Mouse (Mus musculus): ENCODE measurements around the gene Prkra. TPM values are rescaled to one million over a fixed set of nuclear protein-coding genes. Genes with fewer than 3 reads are reported as not detected.

Prkra gene
- total and polyA plus RNA-seq, 3 experiments: 7.0 to 13.7 (median 8.4) TPM

DNA sequence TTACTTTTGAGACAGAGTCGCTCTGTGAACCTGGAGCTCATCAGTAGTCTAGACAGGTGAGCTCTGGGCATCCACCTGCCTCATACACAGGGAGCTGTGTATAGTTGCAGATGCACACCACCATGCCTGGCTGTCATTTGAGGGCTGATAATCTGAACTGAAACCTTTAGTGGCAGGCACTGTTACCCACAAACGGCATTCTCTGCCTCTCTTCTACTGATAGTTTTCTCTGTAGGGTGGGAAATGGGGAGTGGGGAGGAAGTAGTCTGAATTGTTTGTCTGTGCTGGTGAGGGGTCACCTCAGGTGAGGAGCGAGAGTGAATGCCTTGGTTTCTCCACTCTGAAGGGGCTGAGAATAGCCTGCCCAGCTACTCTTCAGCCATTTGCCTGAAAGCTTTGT is 39.8 kb upstream of the Prkra start:
- DNase-seq (ENCODE audit: extremely low read depth): no peak
- no peaks in the 10 kb centered on the region; the same call in 1 of the 2 replicates for H3K79me2 ChIP-seq (replicated peaks; ENCODE audit: control insufficient read depth, extremely low read depth, insufficient read depth, poor library complexity, severe bottlenecking)
- no peak overlapping the region for H3K27ac ChIP-seq (ENCODE audit: insufficient read depth, low read depth)
- in situ Hi-C loops (cut with MboI; ENCODE audit: low pct_ligation_motif_present, low pct_unique_long_range_greater_than_20kb, low sequenced_read_pairs) (no loop called here), dilution Hi-C loops (cut with MboI; ENCODE audit: extremely low pct_ligation_motif_present, extremely low pct_unique_long_range_greater_than_20kb, low sequenced_read_pairs) (no loop called here)
- TF ChIP-seq SIN3A (IDR thresholded peaks at IDR 0.05; ENCODE audit: low read length) (no peak), ZKSCAN1 (IDR thresholded peaks at IDR 0.05; ENCODE audit: borderline replicate concordance, low read depth, low read length) (no peak), USF1 (IDR thresholded peaks at IDR 0.05; ENCODE audit: low read depth, low read length) (no peak), CHD2 (IDR thresholded peaks at IDR 0.05; ENCODE audit: low read length) (no peak), ELF1 (IDR thresholded peaks at IDR 0.05; ENCODE audit: low read depth, low read length) (no peak), ZNF384 (IDR thresholded peaks at IDR 0.05; ENCODE audit: low read depth, low read length) (no peak)
- no peaks in the 10 kb centered on the region for H3K27me3 ChIP-seq (replicated peaks)
- no peak overlapping the region for H3K4me2 ChIP-seq (ENCODE audit: insufficient read depth, low read depth, poor library complexity, severe bottlenecking)
- peaks cover 0 to 7% of the 10 kb centered on the region in 2 experiments; a peak in 2 of 4 replicates for H3K4me1 ChIP-seq (ENCODE audit: control insufficient read depth in 1 of 2, insufficient read depth in 2 of 2)
- H3K9ac ChIP-seq (ENCODE audit: insufficient read depth, low read depth): no peak overlapping the region
- no peaks in the 10 kb centered on the region for H3K9me3 ChIP-seq (replicated peaks; ENCODE audit: low read length)
- H3K36me3 ChIP-seq (replicated peaks in 1 of 2; ENCODE audit: control insufficient read depth in 1 of 2, insufficient read depth in 1 of 2, low read length in 1 of 2): peaks cover 60 to 89% of the 10 kb centered on the region in 2 experiments
- H3K4me3 ChIP-seq (replicated peaks in 1 of 3; ENCODE audit: low read depth in 2 of 3, low read length in 2 of 3, poor library complexity in 1 of 3): no peak overlapping the region

DNA sequence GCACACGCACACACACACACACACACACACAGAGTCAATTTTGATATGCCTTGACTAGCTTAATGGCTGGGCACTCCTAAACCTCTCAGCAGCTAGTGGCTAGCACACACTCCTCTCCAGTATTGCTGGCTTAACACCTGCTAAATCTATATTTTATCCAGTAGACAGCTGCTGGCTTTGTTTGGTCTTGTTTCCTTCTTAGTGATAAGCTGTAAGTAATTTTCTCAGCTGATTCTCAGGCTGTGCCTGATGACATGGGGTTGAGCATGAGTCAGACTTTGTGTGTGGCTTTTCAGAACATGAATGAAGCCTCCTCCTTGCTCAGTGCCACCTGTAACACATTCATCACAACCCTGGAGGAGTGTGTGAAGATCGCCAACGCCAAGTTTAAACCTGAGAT is 39.2 kb upstream of the Prkra start:
- TF ChIP-seq MXI1 (IDR thresholded peaks at IDR 0.05; ENCODE audit: low read depth, low read length) (no peak), ZKSCAN1 (IDR thresholded peaks at IDR 0.05; ENCODE audit: borderline replicate concordance, low read depth, low read length) (no peak), RCOR1 (conservative IDR thresholded peaks at IDR 0.05; ENCODE audit: low read depth, low read length) (no peak), USF2 (conservative IDR thresholded peaks at IDR 0.05; ENCODE audit: low read depth, low read length) (no peak)
- no peak overlapping the region for H3K4me3 ChIP-seq (replicated peaks in 1 of 3; ENCODE audit: low read depth in 2 of 3, low read length in 2 of 3, poor library complexity in 1 of 3)
- no peaks in the 10 kb centered on the region for H3K27me3 ChIP-seq (replicated peaks)
- H3K4me2 ChIP-seq (ENCODE audit: insufficient read depth, low read depth, poor library complexity, severe bottlenecking): no peak overlapping the region
- H3K36me3 ChIP-seq (replicated peaks in 1 of 2; ENCODE audit: control insufficient read depth in 1 of 2, insufficient read depth in 1 of 2, low read length in 1 of 2): peaks cover 60 to 89% of the 10 kb centered on the region in 2 experiments
- in situ Hi-C loops (cut with MboI; ENCODE audit: low pct_ligation_motif_present, low pct_unique_long_range_greater_than_20kb, low sequenced_read_pairs): no loop called here
- H3K4me1 ChIP-seq (ENCODE audit: control insufficient read depth in 1 of 2, insufficient read depth in 2 of 2): peaks cover 0 to 7% of the 10 kb centered on the region in 2 experiments; a peak in 2 of 4 replicates
- no peak overlapping the region for H3K9ac ChIP-seq (ENCODE audit: insufficient read depth, low read depth)
- dilution Hi-C loops (cut with MboI; ENCODE audit: extremely low pct_ligation_motif_present, extremely low pct_unique_long_range_greater_than_20kb, low sequenced_read_pairs): no loop called here
- DNase-seq (ENCODE audit: extremely low read depth): no peak
- no peaks in the 10 kb centered on the region for H3K9me3 ChIP-seq (replicated peaks; ENCODE audit: low read length)
- no peaks in the 10 kb centered on the region; the same call in 1 of the 2 replicates for H3K79me2 ChIP-seq (replicated peaks; ENCODE audit: control insufficient read depth, extremely low read depth, insufficient read depth, poor library complexity, severe bottlenecking)
- no peak overlapping the region for H3K27ac ChIP-seq (ENCODE audit: insufficient read depth, low read depth)

DNA sequence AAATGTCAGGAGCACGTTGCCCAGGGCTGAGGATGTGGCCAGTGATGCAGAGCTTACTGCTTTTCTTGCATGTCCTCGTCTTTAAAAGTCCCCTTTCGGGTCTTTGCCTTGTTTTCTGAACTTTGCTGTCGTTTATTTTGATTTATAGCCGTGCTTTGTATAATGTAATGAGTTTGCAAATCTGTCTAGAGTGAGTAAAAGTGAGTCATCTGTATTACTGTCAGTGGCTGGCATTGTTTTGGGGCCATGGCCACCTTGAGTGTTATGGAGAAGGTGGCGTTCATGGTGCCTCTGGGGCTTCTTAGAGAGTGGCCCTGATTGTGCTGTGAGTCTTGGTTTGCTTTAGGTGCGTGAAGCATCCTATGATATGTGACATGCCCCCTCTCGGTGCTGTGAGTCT is 34.5 kb upstream of the Prkra start:
- Histone ChIP-seq H3K4me1 (ENCODE audit: control insufficient read depth in 1 of 2, insufficient read depth in 2 of 2) (peaks cover 7 to 22% of the 10 kb centered on the region in 2 experiments; a peak in 3 of 4 replicates), H3K79me2 (replicated peaks; ENCODE audit: control insufficient read depth, extremely low read depth, insufficient read depth, poor library complexity, severe bottlenecking) (peaks cover 27% of the 10 kb centered on the region), H3K4me3 (replicated peaks in 1 of 3; ENCODE audit: low read depth in 2 of 3, low read length in 2 of 3, poor library complexity in 1 of 3) (no peak overlapping the region), H3K27me3 (replicated peaks) (no peaks in the 10 kb centered on the region), H3K9me3 (replicated peaks; ENCODE audit: low read length) (no peaks in the 10 kb centered on the region), H3K36me3 (replicated peaks in 1 of 2; ENCODE audit: control insufficient read depth in 1 of 2, insufficient read depth in 1 of 2, low read length in 1 of 2) (peaks cover 58 to 85% of the 10 kb centered on the region in 2 experiments), H3K4me2 (ENCODE audit: insufficient read depth, low read depth, poor library complexity, severe bottlenecking) (no peak overlapping the region), H3K27ac (ENCODE audit: insufficient read depth, low read depth) (no peak overlapping the region), H3K9ac (ENCODE audit: insufficient read depth, low read depth) (no peak overlapping the region)
- in situ Hi-C loops (cut with MboI; ENCODE audit: low pct_ligation_motif_present, low pct_unique_long_range_greater_than_20kb, low sequenced_read_pairs) (no loop called here), dilution Hi-C loops (cut with MboI; ENCODE audit: extremely low pct_ligation_motif_present, extremely low pct_unique_long_range_greater_than_20kb, low sequenced_read_pairs) (no loop called here)
- no peak for TF ChIP-seq RCOR1 (conservative IDR thresholded peaks at IDR 0.05; ENCODE audit: low read depth, low read length)
- no peak for TF ChIP-seq ZNF384 (IDR thresholded peaks at IDR 0.05; ENCODE audit: low read depth, low read length)
- TF ChIP-seq ZKSCAN1 (IDR thresholded peaks at IDR 0.05; ENCODE audit: borderline replicate concordance, low read depth, low read length): no peak
- no peak for TF ChIP-seq KAT2A (IDR thresholded peaks at IDR 0.05; ENCODE audit: insufficient replicate concordance, low read length)
- DNase-seq (ENCODE audit: extremely low read depth): no peak

All from CH12.LX (cell line).